Mouse (Mus musculus): ENCODE results near the gene Top3a. TPM values are rescaled to one million over a fixed set of nuclear protein-coding genes. Genes with fewer than 3 reads are reported as not detected.
A peak's percentile ranks its signal among the peaks of the same experiment; 100 is the strongest.

Gene Top3a
- total and polyA plus RNA-seq, 2 experiments: 3.4 to 3.8 TPM

DNA sequence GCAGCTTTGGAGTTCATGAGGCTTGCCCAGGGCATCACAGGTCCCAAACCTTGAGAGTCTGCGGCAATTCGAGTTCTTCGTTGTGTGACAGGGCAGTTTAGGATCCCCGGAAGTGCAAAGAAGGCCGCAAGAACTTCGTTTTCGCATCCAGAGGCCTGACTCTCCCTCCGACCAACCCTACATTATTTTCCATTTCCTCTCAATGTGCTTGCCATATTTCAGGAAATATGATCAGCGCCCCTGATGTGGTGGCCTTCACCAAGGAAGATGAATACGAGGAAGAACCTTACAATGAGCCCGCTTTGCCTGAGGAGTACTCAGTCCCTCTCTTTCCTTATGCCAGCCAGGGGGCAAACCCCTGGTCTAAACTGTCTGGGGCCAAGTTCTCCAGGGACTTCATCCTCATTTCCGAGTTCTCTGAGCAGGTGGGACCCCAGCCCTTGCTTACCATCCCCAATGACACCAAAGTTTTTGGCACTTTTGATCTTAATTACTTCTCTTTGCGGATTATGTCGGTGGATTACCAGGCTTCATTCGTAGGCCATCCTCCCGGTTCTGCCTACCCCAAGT is 721 bp upstream of the Top3a start:
- peaks cover 42% of the 10 kb centered on the region; the same call in 1 of the 2 replicates for H3K79me2 ChIP-seq (ENCODE audit: control insufficient read depth, insufficient read depth, low read length)
- TF ChIP-seq CTCF (IDR thresholded peaks at IDR 0.05; ENCODE audit: low read depth, low read length) (no peak), POLR2A (IDR thresholded peaks at IDR 0.05; ENCODE audit: extremely low read depth, insufficient read depth, low read length) (no peak)
- H3K4me3 ChIP-seq (ENCODE audit: insufficient read depth, low read depth, low read length): peak overlapping the region; percentile 77
- DNase-seq (ENCODE audit: extremely low read depth, low read depth, low spot score): no peak
- H3K27me3 ChIP-seq (ENCODE audit: control insufficient read depth, insufficient read depth, low read length): no peaks in the 10 kb centered on the region
- 20% methylated on average over 16 of the region's 16 CpGs for WGBS
- peak overlapping the region; percentile 88 for H3K27ac ChIP-seq (replicated peaks; ENCODE audit: insufficient read depth, low read depth, low read length)
- H3K36me3 ChIP-seq (ENCODE audit: control insufficient read depth, insufficient read depth, low read length): peaks cover 3% of the 10 kb centered on the region; the same call in 1 of the 2 replicates
- H3K9ac ChIP-seq (ENCODE audit: low read depth, low read length): peak overlapping the region; percentile 87
- H3K4me1 ChIP-seq (ENCODE audit: control insufficient read depth, insufficient read depth, low read length): peaks cover 42% of the 10 kb centered on the region

DNA sequence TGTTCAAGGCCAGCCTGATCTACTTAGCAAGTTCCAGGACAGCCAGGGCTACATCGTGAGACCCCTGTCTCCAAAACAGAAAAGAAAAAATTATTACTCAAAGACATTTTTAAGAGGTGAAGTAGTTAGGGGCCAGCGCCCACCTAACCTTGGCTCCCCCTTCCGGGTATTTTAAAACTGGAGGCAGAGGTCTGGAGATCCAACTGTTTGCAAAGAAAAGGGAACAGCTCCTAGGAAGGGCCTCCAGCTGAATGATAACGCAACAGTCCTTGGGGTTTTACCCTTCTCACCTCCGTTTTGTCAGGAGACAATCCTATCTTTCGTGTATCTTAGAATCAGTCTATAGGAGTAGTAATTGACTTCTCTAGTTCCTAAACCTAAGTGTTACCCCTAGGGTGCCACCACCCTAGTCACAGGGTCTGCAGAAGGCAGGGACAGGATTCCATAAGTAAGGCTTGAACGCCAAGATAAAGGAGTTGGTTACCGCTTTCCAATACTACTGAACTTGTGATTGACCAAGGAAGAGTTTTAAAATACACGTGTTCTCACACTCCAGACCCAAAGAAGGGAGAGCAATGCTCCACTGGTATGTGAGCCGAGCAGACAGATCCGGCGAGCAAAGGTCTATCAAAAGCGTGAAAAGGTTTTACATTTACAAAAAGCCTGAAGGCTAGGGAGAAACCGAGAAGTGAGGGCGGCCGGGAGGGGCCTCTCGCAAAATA is 897 bp downstream of the Top3a start:
- no peak for DNase-seq (ENCODE audit: extremely low read depth, low read depth, low spot score)
- peak overlapping the region; percentile 64 for H3K9ac ChIP-seq (ENCODE audit: low read depth, low read length)
- WGBS: 4% methylated on average over 17 of the region's 17 CpGs
- peaks cover 37% of the 10 kb centered on the region; the same call in 1 of the 2 replicates for H3K79me2 ChIP-seq (ENCODE audit: control insufficient read depth, insufficient read depth, low read length)
- peaks cover 3% of the 10 kb centered on the region; the same call in 1 of the 2 replicates for H3K36me3 ChIP-seq (ENCODE audit: control insufficient read depth, insufficient read depth, low read length)
- H3K27me3 ChIP-seq (ENCODE audit: control insufficient read depth, insufficient read depth, low read length): no peaks in the 10 kb centered on the region
- TF ChIP-seq POLR2A (IDR thresholded peaks at IDR 0.05; ENCODE audit: extremely low read depth, insufficient read depth, low read length) (no peak), CTCF (IDR thresholded peaks at IDR 0.05; ENCODE audit: low read depth, low read length) (no peak)
- H3K4me3 ChIP-seq (ENCODE audit: insufficient read depth, low read depth, low read length): peak overlapping the region; percentile 77
- H3K27ac ChIP-seq (replicated peaks; ENCODE audit: insufficient read depth, low read depth, low read length): peak overlapping the region; percentile 64
- peaks cover 30% of the 10 kb centered on the region for H3K4me1 ChIP-seq (ENCODE audit: control insufficient read depth, insufficient read depth, low read length)

DNA sequence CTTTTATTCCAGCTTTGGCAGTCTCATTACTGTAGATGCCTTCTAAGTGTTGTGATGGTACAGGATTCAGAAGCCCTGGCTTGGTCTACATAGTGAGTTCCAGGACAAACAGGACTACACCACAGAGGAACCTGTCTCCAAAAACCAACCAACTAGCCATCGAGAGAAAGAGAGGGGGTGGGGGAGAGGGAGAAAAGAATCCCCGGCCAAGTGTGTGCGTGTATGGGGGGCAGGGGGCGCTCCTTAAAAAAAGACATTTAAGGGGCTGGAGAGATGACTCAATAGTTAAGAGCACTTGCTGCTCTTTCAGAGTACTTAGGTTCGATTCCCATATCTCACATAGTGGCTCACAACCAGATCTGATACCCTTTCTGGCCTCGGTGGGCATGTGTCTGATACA is 1.6 kb downstream of the Top3a start:
- Histone ChIP-seq H3K9ac (ENCODE audit: low read depth, low read length) (no peak overlapping the region), H3K27ac (replicated peaks; ENCODE audit: insufficient read depth, low read depth, low read length) (no peak overlapping the region), H3K27me3 (ENCODE audit: control insufficient read depth, insufficient read depth, low read length) (no peaks in the 10 kb centered on the region), H3K36me3 (ENCODE audit: control insufficient read depth, insufficient read depth, low read length) (peaks cover 3% of the 10 kb centered on the region; the same call in 1 of the 2 replicates), H3K79me2 (ENCODE audit: control insufficient read depth, insufficient read depth, low read length) (peaks cover 34% of the 10 kb centered on the region; the same call in 1 of the 2 replicates), H3K4me1 (ENCODE audit: control insufficient read depth, insufficient read depth, low read length) (peaks cover 29% of the 10 kb centered on the region), H3K4me3 (ENCODE audit: insufficient read depth, low read depth, low read length) (no peak overlapping the region)
- no peak for TF ChIP-seq CTCF (IDR thresholded peaks at IDR 0.05; ENCODE audit: low read depth, low read length)
- TF ChIP-seq POLR2A (IDR thresholded peaks at IDR 0.05; ENCODE audit: extremely low read depth, insufficient read depth, low read length): no peak
- no peak for DNase-seq (ENCODE audit: extremely low read depth, low read depth, low spot score)
- 58% methylated on average over 6 of the region's 6 CpGs for WGBS

DNA sequence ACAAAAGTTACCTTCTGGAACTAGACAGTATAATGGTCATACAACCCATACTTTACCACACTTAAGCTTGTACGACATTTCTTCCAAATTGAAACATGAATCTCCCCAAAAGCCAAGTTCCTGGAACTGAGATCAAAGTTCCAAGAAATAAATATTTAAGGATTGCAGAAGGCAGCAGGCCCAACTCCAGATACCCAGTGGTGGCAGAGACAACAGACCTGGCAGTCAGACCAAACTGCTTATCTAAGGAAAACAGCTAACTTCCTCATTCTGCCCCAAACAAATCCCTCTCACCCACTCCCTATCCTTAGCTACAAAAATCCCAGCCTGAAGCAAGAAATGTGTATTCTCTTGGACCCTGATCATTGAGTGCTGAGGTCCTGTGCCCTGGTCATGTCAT is 2.3 kb downstream of the Top3a start:
- no peak overlapping the region for H3K9ac ChIP-seq (ENCODE audit: low read depth, low read length)
- DNase-seq (ENCODE audit: extremely low read depth, low read depth, low spot score): peak; percentile 61
- H3K27me3 ChIP-seq (ENCODE audit: control insufficient read depth, insufficient read depth, low read length): no peaks in the 10 kb centered on the region
- H3K36me3 ChIP-seq (ENCODE audit: control insufficient read depth, insufficient read depth, low read length): peaks cover 3% of the 10 kb centered on the region; the same call in 1 of the 2 replicates
- H3K4me1 ChIP-seq (ENCODE audit: control insufficient read depth, insufficient read depth, low read length): peaks cover 26% of the 10 kb centered on the region
- H3K4me3 ChIP-seq (ENCODE audit: insufficient read depth, low read depth, low read length): no peak overlapping the region
- WGBS: 5% methylated on average over 1 of the region's 1 CpGs
- H3K79me2 ChIP-seq (ENCODE audit: control insufficient read depth, insufficient read depth, low read length): peaks cover 31% of the 10 kb centered on the region
- no peak overlapping the region for H3K27ac ChIP-seq (replicated peaks; ENCODE audit: insufficient read depth, low read depth, low read length)
- no peak for TF ChIP-seq POLR2A (IDR thresholded peaks at IDR 0.05; ENCODE audit: extremely low read depth, insufficient read depth, low read length)
- TF ChIP-seq CTCF (IDR thresholded peaks at IDR 0.05; ENCODE audit: low read depth, low read length): no peak

DNA sequence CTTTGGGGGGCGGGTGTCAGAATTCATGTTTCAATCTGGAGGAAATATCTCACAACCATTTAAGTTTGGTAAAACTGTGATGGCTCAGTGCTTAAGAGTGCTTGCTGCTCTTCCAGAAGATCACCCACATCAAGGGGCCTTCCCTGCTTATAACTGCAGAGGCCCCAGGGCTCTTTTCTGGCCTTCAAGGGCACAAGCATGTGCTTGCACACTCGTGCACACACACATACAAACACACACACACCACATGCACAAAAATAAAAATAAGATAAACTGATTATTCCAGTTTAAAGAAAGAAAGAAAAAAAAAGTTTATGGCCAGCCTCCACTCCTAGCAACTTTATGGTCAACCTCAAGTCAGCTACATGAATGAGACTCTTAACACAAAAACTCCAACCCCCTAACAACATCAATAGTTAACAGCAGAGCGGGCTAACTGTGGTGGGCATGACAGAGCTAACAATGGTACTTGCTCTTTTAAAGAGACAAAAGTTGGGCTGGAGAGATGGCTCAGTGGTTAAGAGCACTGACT is 2.9 kb downstream of the Top3a start:
- 91% methylated on average over 3 of the region's 3 CpGs for WGBS
- no peak for DNase-seq (ENCODE audit: extremely low read depth, low read depth, low spot score)
- H3K4me1 ChIP-seq (ENCODE audit: control insufficient read depth, insufficient read depth, low read length): peaks cover 20% of the 10 kb centered on the region

More for the DNA sequence above, 2.9 kb downstream of the Top3a start:
- peaks cover 28% of the 10 kb centered on the region for H3K79me2 ChIP-seq (ENCODE audit: control insufficient read depth, insufficient read depth, low read length)
- peaks cover 3% of the 10 kb centered on the region; the same call in 1 of the 2 replicates for H3K36me3 ChIP-seq (ENCODE audit: control insufficient read depth, insufficient read depth, low read length)
- H3K4me3 ChIP-seq (ENCODE audit: insufficient read depth, low read depth, low read length): no peak overlapping the region
- H3K27me3 ChIP-seq (ENCODE audit: control insufficient read depth, insufficient read depth, low read length): no peaks in the 10 kb centered on the region
- no peak overlapping the region for H3K9ac ChIP-seq (ENCODE audit: low read depth, low read length)
- no peak overlapping the region for H3K27ac ChIP-seq (replicated peaks; ENCODE audit: insufficient read depth, low read depth, low read length)
- TF ChIP-seq CTCF (IDR thresholded peaks at IDR 0.05; ENCODE audit: low read depth, low read length) (no peak), POLR2A (IDR thresholded peaks at IDR 0.05; ENCODE audit: extremely low read depth, insufficient read depth, low read length) (no peak)
